Mouse (Mus musculus): ENCODE data around the gene March8. TPM values are rescaled to one million over a fixed set of nuclear protein-coding genes. Genes with fewer than 3 reads are reported as not detected.

Gene March8
- 203 TPM for polyA plus RNA-seq (2014; fragmentation: Illumina TruSeq; extraction: RNeasy Lipid Tissue Mini Kit (QIAGEN cat#74804))

DNA sequence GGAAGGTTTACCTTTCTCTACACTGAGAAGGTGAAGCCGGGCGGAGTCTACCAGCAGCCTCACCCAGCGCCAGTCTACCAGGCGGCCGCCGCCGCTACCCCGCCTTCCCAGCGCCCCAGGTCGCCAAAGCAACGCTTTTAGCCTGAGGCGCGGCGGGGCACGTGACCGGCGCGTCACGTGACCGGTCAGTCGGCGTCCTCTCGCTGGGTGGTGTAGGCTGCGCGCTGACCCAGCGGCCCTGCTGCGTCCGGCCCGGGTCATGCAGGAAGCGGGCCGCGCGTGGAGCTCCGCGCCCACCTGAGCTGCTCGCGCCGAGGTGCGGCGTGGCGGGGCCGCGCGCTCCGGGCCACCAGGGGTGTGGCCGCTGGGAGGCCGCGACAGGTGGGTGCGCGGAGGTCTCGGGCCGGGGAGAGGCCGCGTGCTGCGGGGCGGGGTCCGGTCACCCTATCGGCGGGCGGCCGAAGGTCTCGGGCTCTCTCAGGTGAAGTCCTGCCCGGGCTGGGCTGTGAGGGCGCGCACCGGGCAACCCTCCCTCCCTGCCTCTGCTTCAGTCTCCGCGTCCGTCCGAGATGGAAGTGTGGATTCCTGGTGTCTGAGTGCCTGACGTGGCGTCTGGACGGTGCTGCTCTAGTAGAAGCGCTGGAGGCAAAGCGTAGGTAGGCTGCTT is at the start of gene March8:
March8 (plus strand) TSS at position 190 of the 667 bp plus-strand sequence.

Other genes with a start within 250 kb of the March8 start
- 17.7 TPM for gene Tmcc1, start 144.5 kb upstream of the March8 start, polyA plus RNA-seq (2014; fragmentation: Illumina TruSeq; extraction: RNeasy Lipid Tissue Mini Kit (QIAGEN cat#74804))
- gene Washc2, start 130.0 kb upstream of the March8 start, polyA plus RNA-seq (2014; fragmentation: Illumina TruSeq; extraction: RNeasy Lipid Tissue Mini Kit (QIAGEN cat#74804)) = 44.6 TPM
- 8.6 TPM for gene Zfand4, start 73.8 kb upstream of the March8 start, polyA plus RNA-seq (2014; fragmentation: Illumina TruSeq; extraction: RNeasy Lipid Tissue Mini Kit (QIAGEN cat#74804))
- 1.3 TPM for gene Alox5, start 123.2 kb downstream of the March8 start, polyA plus RNA-seq (2014; fragmentation: Illumina TruSeq; extraction: RNeasy Lipid Tissue Mini Kit (QIAGEN cat#74804))
- gene Olfr211, start 151.1 kb downstream of the March8 start, polyA plus RNA-seq (2014; fragmentation: Illumina TruSeq; extraction: RNeasy Lipid Tissue Mini Kit (QIAGEN cat#74804)) = not detected
- gene Olfr212, start 168.5 kb downstream of the March8 start, polyA plus RNA-seq (2014; fragmentation: Illumina TruSeq; extraction: RNeasy Lipid Tissue Mini Kit (QIAGEN cat#74804)) = not detected
- gene Olfr213, start 200.4 kb downstream of the March8 start, polyA plus RNA-seq (2014; fragmentation: Illumina TruSeq; extraction: RNeasy Lipid Tissue Mini Kit (QIAGEN cat#74804)) = not detected
- gene Gm5580, start 213.1 kb downstream of the March8 start, polyA plus RNA-seq (2014; fragmentation: Illumina TruSeq; extraction: RNeasy Lipid Tissue Mini Kit (QIAGEN cat#74804)) = not detected
- not detected for gene Olfr214, start 216.2 kb downstream of the March8 start, polyA plus RNA-seq (2014; fragmentation: Illumina TruSeq; extraction: RNeasy Lipid Tissue Mini Kit (QIAGEN cat#74804))
- gene Olfr215, start 246.2 kb downstream of the March8 start, polyA plus RNA-seq (2014; fragmentation: Illumina TruSeq; extraction: RNeasy Lipid Tissue Mini Kit (QIAGEN cat#74804)) = not detected

All from ovary, adult 10 weeks (tissue).